Mouse (Mus musculus) heart, postnatal 4 days (tissue): Measurements from ENCODE around the gene Rasgrf1. TPM values are rescaled to one million over a fixed set of nuclear protein-coding genes. Genes with fewer than 3 reads are reported as not detected.
A peak's percentile ranks its signal among the peaks of the same experiment; 100 is the strongest.

Experiments used
- DNase-seq: peaks from one replicate; pipeline ENCODE4 v3.0.0; 2021
- total RNA-seq, 2 experiments: library from RNA; stranded (reverse); gene quantifications; 2 replicates each; pipeline ENCODE4 v1.2.3; 2021

The Rasgrf1 gene
- total RNA-seq, 2 experiments from 2014 or later = not detected

DNA sequence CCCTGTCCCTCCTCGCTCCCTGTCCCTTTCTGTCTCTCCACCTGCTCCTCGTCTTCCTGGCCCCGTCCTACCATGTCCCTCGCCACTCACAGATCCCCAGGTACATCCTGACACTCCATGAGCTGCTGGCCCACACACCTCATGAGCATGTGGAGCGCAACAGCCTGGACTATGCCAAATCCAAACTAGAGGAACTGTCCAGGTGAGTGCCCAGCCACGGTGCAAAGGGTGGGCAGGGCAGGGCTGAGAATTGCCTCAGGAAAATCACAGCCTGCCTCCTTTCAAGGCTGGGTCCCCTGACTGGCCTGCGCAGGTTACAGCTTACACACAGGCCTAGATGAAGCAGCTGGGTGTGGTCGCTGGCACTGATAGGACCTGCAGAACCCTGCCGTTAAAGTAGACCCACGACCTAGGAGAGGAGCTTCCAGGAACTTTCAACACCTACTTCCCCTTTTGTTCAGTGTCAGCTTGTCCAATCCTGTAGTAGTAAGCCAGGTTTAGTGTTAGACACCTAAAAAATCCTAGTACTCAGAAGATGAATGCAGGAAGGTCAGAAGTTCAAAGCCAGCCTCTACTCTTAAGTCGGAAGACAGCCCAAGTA is 61.3 kb downstream of the Rasgrf1 start:
- DNase-seq = no peak

DNA sequence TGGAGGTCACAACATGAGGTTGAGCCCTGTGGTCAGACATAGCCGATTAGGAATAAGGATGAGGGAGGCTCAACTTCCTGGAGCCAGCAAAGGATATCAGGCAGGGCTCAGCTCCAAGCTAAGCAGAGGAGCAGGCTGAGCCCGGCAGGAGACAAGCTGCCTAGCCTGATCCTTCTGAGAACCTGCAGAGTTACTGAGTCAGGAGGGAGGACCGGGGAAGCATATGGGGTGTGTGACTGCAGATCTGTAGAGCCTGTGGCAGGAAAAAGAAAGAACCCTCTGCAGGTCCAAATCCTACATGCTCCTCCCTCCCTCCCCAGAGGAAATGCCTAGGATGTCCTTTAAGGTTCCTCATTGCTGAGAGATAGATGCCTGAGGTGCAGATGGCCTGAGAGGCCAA is 62.6 kb downstream of the Rasgrf1 start:
- no peak for DNase-seq

DNA sequence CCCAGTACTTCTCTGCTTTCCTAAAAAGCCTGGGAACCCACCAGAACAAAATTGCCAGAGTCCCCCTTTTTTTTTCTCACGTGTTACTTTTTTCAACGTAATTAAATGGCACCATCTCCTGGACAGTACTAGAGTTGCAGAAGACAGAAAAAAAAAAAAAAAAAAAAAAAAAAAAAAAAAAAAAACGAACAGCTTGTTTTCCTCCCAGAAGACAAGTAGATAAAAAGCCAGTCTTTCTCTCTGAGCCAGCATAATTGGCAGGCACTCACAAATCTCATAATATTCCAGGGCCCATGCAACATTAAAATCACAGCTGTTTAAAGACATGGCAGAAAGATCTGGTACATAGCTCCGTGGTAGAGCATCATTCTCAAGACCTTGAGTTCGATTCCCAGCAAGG is 64.1 kb downstream of the Rasgrf1 start:
- peak; percentile 14 for DNase-seq

DNA sequence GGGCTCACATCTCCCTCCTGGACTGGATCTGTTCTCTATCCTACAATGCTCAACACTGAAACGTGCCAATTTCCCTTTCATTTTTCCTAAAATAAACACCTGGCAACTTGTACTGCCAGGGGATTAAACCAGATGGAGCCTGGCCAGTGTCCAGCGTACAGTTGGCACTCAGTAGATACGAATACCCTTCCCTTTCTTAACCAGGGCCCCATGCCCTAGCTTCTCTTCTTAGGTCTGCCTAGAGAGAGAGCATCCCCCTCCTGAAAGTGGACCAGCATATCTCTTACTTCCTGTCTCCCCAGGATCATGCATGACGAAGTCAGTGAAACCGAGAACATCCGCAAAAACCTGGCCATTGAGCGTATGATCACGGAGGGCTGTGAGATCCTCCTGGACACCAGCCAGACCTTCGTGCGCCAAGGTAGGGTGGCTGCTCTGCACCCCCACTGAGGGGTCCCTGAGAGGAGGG is 64.8 kb downstream of the Rasgrf1 start:
- no peak for DNase-seq

DNA sequence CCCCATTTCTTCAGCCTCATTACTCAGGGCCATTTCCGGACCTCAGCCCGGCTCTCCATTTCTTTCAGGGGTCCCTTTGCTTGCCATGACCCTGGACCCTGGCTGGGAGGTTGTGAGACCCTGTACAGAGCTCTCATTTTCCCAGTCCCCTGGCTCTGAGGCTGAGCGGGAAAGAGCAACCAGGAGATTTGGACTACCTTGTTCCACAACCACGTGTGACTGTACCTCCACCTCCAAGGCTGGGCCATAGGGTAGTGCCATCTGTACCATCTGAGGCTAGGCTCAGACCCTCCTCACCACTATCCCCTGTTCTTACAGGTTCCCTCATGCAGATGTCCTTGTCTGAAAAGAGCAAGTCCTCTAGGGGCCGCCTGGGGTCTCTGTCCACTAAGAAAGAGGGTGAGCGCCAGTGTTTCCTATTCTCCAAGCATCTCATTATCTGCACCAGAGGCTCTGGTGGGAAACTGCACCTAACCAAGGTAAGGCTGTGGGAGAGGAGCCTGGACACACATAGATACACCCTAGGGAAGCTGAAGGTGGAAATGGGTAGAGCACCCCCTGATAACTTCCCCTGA is 66.7 kb downstream of the Rasgrf1 start:
- no peak for DNase-seq

DNA sequence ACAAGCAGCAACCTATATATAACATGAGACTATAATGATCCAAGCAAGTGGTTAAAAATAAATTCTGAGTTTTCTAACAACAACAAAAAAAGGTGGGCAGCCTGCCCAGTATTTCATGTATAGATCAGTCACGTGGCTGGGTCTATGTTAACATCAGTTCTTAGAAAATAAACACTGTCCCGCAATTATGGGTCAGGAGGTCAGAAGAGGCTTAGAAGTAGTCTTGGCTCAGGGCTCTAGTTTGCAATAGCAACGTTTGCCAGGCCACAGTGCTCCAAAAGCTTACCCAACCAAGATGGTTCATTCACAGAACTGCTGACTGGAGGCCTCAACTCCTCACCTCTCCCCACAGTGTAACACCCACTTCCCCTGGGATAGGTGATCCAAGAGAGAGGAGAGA is 69.5 kb downstream of the Rasgrf1 start:
- no peak for DNase-seq

DNA sequence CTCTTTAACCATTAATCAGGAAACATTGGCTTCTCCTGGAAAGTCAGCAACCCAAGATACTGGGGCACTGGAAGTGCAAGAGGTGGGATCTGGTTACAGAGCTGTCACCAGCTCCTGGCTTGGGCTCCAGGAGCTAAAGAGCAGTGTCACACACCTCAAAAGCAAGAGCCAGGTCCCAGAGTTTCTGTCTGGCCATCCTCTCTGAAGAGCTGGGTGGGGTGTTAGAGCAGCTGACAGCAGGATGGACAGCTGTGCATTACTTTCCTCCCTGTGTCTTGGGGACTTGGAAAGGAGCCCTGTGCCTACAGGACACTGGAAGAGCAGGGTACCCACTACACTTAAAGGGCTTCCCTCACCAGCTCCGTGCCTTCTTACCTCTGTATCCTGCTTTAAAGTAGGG is 72.5 kb downstream of the Rasgrf1 start:
- DNase-seq = no peak

DNA sequence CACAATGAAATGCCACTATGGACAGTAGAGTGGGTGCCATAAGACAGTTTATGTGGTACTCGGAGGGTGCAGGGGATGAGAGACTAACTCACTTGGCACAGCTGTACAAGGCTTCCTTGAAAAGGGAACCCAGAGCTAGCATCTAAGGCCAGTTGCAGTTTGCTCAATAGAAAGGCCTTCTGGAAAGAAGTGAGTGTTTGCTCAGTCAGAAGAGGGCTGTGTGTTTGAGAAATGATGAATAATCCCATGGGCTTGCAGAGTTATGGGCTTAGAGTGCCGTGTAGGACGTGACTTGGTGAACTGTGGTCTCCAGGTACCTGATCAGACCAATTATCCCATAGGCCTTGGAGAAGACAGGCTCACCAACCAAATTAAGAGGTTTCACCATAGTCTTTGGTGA is 78.3 kb downstream of the Rasgrf1 start:
- DNase-seq = no peak

DNA sequence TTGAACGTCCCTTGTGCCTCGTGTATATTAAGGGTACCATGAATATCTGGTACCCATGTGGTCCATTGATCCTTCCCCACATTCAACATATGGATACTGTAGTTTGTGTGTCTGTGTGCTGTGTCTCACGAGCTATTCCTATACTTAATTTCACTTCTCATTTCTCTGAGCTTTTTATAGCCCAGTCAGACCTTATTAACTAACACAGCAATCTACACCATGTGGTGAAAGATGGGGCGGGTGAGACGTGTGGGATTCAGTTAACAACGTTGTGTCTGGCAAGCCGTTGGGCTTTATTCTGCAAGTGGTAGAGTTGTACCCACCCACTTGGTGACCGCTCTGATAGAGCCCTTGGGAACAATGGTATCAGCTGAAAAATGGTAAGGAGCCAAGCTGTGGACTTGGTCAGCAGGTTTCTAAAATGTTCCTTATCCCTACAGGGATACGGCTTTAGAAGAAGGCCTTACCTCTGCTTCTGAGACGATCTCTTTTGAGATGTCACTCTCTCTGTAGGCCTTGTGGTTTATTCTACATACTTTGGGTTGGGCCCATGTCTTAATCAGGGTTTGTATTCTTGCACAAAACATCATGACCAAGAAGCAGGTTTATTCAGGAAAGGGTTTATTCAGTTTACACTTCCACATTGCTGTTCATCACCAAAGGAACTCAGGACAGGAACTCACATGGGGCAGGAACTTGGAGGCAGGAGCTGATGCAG is 79.3 kb downstream of the Rasgrf1 start:
- DNase-seq = no peak

DNA sequence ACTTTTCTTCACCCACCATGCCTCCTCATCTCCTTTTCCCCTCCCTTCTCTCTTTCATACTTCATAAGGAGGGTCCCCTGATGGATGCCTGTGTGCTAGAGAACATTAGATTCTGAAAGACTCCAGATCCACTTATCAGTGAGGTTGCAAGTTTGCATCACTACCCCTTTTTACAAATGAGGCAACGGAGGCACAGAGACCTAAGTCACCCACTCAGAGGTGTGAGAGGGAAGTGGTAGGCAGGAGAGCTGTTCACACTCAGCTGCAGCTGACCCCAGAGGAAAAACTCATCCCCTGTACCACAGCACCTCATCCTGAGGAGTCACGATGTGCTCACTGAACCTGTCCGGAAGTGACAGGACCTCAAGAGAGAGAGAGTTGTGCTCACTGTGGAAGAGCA is 96.7 kb downstream of the Rasgrf1 start:
- DNase-seq = no peak

DNA sequence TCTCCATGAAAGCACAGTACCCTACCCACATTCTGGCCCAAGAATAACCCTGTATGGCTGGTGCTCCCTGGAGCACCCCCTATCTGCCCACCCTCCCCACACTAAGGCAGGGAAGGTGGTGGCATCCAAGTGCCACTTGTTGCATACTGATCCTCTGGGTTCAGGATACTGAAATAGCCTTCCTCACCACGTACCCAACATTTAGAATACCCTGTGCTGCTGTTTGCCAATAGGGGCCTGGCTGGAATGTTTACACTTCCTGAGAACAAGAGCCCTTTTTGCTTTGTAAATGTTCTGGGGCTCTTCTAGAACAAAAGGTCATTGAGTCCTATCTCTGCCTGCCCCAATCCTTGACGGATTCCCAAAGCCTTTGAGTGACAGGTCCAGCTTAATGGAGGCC is 97.4 kb downstream of the Rasgrf1 start:
- DNase-seq = no peak

DNA sequence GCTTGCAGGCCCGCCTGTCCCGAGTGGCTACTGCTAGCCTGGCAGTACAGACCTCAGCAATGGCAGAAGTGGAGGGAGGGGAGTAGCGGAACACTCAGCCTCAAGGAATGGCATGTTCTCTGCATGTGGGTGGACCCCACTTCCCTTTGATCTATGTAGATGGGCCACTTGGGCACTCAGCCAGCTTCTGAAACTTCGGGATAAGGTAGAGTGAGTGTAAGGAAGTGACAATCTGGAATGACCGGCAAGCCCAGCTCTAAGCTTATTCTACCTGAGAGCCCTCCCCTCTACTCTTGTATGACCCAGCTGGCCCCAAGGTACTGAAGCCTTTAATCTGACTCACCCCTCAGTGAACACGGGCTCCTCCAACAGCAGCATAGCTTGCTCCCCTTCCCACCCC is 98.4 kb downstream of the Rasgrf1 start:
- no peak for DNase-seq

DNA sequence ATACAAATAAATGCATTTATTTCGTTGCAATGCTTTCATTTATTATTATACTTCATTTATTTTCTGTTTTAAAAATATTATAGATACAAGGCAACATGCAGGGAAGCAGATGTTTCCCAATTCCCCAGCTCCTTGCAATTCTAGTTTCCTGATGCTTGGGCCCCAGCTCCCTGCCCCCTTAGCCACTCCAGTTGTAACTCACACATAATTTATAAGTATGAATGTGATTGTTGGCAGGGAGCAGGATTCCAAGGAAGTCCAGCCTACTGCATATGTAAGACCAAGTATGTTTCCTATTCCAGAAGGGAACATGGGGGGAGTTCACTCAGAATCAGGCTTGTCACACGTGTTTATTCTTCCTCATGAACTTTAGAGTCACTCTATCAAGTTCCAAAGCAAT is 102.1 kb downstream of the Rasgrf1 start:
- DNase-seq = no peak

DNA sequence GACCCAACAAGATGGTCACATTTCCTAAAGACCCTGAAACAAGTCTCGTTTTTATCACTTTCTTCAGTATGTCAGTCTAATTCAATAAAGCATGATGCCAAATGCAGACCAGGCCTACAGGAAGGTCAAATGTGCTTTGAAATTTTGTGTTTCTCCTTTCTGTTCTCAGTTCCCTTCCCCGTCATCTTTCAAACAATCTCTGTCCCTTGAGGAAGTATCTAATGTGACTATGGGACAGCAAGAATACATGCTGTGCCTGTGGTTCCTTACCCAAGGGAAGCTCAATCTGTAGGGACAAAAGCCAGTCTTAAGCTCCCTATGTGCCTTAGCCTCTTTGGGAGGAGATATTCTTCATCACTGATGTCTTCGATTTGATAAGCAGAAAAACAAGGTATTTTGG is 104.9 kb downstream of the Rasgrf1 start:
- no peak for DNase-seq

DNA sequence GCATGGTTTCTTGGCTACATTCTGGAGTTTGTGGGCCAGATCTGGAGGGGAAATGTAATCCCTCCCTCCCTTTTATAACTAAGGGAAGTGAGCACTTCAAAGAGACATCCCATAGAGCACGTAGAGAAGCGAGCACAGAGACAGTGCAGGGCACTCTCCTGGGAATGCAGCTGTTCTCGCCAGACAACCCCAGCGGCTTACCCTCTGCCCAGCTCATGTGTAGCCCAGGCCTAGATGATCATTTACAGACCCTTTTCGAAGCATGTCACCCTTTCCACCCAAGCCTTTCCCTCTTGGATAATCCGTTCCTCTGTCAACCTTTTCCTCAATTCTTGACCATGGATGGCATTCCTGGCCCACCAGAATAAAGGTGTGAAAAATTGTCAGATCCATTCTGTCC is 106.5 kb downstream of the Rasgrf1 start:
- DNase-seq = no peak

DNA sequence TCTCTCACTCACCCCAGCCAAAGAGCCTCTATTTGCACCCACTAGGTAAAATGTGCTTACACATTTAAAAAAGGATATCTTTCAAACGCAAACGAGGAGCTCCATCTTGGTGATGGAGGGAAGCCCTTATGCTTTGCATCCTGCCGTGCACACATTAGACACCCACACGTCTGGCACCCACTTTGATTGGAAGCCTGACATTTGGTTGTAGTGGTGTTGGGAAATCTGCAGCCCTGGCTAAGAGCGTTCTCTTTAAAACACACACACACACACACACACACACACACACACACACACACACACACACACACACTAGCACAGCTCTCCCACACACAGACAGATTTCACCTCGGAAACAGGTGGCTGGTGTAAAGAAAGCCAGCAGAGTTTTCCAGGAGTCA is 111.2 kb downstream of the Rasgrf1 start:
- no peak for DNase-seq

DNA sequence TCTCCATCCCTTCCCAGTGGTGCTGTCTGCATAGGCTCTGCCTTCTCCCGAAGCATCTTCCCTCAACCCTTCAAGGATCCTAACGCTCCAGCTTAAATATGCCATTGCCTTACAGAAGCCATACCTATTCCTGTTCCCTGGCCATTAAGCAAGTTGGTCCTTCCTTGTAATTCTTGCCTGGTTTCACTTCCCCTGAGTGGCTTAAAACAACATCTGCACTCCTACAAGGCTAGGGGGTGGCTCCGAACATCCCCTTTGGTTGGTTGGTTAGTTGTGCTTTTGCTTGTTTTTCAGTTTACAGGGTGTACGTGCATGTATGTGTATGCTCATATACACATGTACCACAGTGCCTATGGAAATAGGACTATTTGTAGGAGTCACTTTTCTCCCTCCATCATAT is 111.7 kb downstream of the Rasgrf1 start:
- DNase-seq = no peak

DNA sequence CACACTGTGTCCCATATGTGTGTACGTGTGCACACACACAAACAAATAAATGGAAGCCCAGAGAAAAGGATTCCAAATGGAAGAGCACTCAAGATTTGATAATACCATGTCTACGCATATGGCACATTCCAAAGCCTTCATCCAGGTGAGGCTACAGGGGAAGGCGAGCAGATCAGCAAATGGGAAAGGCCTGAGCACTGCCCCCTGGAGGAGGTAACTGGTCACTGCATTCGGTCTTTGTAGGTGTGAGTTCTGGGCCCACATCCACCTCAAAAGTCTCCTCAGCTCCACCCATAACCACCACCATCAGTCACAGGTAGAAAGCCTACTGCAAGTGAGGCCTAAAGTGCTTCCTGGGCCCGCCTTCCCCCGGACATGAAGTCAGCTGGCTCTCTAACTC is 118.0 kb downstream of the Rasgrf1 start:
- DNase-seq = no peak

DNA sequence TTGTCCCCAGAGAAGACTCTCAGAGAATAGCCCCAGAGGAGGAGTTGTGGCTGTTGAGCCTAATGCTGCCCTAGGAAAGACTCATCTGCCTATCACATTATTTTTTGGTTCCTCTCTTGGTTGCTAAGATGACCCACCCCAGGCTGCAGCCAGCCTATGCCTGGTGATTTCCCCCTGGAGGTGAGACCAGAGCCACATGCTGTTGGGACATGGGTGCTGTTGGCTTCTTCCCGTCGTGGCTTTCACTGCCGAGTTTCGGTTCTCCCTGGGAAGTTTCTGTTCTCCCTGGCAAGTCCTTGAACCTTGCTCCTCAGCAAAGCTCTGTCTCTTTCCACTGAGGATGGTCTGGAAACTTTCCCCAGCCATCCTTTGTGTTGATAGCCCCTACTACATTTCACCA is 124.2 kb downstream of the Rasgrf1 start:
- no peak for DNase-seq

DNA sequence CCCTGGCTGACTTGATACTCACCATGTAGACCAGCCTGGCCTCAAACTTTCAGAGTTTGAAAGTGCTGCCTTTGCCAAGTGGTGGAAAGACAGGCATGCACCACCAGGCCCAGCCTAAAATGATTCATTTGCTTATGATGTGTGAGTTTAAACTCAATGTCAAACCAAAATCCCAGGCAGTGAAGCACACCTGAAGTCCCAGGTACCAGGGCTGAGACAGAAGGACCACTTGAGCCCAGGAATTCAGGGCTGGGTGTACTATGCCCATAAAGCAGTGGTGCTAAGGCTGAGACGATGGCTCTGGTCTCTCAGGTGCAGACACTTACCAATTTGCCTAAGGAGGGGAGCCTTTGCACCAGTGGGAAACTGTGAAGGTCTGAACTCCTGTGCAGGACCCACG is 125.5 kb downstream of the Rasgrf1 start:
- no peak for DNase-seq

DNA sequence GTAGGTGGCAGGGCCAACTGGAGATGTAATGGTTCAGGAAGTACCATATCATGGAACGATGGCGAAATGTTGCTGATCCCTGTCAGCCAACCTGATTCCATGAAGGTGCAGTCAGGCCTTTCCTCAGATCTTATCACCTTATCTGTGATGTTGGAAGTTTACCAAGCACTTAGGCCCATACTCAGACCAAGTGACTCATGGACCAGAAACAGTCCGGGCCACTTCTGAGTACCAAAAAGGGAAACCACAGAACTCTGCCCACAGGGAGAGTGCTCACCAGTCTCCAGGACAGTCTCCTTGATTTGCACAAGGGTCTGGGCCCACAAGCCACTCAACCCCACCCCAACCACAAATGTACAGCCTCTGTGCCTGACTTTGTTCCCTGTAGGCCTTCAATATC is 126.1 kb downstream of the Rasgrf1 start:
- no peak for DNase-seq

DNA sequence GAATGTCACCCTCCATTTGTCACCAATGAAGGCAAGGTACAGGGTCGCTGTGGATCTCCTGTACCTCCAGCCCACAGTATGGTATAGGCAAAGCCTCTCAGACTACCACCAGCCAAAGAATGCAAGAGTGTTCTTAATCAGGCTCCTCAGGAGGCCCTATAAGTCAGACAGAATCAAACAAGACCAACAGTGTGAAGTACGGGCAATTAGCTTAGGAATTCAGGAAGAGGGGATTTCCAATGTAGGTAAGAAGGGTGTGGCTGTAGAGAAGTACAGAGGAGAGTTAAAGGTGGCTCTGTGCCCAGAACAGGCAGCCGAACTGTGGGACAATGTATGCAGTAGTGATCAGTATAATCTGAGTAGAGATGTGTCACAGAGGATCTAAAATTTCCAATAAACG is 126.6 kb downstream of the Rasgrf1 start:
- DNase-seq = no peak

DNA sequence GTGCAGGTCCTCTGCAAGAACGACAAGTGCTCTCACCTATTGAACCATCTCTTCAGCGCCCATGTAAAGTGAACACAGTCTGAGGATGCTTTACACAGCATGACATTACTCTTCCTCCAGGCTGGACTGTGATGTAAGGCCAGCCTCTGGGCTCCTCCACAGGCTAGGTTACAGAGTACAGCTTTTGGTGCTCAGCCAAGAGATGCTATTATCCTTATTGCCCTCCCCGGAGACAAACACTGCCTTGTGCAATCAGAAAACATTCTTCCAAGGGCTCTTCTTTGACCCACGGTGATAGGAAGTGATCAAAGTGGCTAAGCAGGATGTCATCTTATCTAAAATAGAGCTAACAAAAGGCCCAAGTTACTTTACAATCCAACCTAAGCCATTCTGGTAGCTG is 128.8 kb downstream of the Rasgrf1 start:
- DNase-seq = no peak

DNA sequence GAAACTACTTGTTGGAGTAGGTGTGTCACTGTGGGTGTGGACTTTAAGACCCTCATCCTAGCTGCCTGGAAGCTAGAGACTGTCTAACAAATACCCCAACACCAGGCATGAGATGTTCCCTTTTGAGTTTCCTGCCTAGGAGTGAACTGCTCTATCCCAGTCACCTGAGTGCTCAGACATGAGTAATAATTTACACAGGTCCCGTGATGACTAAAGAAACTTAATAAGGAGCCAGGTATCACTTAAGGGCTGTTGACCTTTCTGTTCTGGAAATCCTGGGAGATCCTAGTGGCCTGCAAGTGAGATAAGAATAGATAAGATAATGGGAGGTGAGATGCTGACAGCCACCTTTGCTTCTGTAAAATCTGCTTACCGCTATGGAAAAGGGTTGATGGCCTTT is 131.2 kb downstream of the Rasgrf1 start:
- no peak for DNase-seq
